Mouse (Mus musculus) frontal cortex, postnatal 25 days (tissue): ENCODE data around the gene Hspb8.

Experiments
- DNase-seq, 2 experiments: peaks; one replicate each; pipeline ENCODE4 v3.0.0; 2022; ENCODE audit warnings: low spot score in 2 of 2

The Hspb8 gene

DNA sequence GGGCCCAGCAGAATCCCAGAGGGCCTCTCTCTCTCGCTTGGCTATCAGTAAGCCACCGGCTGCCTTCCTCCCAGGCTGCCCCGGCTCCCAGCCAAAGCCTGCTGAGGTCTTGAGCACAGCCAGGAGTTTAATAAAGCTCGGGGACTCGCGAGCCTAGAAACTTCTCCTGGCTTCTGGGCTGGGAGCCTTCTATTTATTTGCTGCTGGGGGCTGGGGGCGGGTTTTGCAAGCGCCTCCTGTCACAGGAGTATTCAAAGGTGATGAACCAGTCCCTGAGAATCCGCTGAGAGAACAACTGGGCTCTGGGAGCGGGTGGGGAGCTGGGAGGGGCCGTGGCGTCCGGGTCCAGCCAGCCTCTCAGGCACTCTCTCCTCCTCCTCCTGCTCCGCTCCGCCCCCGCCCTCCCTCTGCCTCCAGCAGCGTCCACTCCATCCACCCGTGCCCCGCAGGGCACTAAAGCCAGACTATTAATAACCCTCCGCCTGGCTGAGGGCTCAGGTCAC is at the start of gene Hspb8:
Gene Hspb8 (minus strand): TSS at position 166 of the 503 bp plus-strand sequence.
- DNase-seq, result no peak

DNA sequence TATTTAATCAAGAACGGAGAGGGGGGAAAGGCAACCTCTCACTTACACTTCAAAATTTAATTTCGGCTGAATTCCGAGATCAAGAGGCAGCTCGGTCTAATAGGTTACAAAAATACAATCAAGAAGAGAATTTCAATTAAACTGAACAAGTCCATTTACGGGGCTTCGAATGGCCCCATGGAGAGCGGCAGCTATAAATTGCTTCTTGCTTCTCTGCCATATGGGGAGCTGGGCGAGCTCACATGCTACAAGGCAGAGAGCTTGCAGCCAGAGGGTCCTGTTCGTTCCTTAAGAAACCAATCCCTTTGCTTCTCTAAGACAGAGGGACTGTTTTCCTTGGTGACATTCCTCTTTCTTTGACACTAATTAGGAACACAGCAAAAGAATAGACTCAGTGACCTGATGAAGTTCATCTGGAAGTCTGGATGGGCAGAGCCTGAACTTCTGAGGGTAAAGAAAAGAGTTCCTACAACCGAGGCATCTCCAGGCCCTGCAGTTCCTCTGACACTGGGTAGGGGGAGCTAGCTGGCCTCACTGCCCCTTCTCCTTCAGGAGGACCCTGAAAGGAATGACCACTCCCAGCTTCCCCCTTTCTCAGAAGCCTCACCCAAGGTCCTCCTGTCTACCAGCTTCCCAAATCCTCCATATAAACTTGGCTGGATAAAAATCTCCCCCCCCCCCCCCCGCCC is 38.8 kb upstream of the Hspb8 start:
- DNase-seq, result no peak

GRCm38 (mm10) chr5:116459970-116460369 is 37.3 kb upstream of the Hspb8 start:
- no peak for DNase-seq

DNA sequence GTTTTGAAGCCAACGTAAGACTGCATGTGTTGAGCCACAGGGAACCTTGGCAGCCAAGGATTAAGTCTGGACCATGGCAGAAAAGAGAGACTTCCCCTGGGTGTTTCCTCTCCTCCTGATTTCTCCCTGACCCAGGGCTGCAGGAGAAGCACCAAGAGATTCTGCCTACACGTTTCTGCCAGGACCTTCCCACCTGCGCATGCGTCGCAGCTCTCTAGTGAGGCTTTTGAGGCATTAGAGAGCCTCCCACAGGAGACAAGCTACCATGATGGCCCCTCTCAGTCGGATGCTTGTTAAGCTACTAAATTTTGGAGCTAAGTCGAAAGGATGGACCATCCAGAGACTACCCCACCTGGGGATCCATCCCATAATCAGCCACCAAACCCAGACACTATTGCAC is 35.1 kb upstream of the Hspb8 start:
- no peak for DNase-seq

DNA sequence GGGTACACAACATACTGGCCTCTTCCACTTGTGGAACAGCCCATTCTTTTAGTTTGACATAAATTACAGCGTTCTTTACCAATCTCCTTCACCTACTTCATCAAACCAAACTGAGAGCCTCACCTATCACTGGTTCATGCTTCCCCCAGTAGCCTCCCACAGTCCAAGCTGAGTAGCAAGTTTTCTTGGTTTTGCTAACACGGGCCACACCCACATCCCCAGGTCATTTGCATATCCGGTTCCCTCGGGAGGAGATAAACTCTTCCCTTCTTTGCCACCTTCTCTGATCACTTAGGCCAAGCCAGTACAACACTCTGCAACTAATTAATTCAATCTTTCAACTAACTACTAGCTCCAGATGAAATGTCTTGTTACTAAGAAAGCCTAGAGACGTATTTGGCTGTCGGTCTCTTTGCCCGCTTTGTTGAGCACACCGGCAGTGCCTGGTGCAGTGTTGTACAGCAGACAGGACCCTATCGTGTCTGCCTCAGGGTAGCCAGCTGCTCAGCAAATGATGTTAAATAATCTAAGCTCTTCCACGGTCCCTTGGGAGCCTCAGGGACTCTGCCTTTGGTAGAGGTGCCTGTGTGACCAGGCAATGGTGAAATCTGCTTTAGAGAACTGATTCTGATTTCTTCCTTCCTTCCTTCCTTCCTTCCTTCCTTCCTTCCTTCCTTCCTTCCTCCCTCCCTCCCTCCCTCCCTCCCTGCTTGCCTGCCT is 34.3 kb upstream of the Hspb8 start:
- DNase-seq, result no peak

- peak in 1 of 2 experiments; percentile 31 for DNase-seq
These were observed 30.8 kb upstream of the Hspb8 start for GRCm38 (mm10) chr5:116453401-116453851.

DNA sequence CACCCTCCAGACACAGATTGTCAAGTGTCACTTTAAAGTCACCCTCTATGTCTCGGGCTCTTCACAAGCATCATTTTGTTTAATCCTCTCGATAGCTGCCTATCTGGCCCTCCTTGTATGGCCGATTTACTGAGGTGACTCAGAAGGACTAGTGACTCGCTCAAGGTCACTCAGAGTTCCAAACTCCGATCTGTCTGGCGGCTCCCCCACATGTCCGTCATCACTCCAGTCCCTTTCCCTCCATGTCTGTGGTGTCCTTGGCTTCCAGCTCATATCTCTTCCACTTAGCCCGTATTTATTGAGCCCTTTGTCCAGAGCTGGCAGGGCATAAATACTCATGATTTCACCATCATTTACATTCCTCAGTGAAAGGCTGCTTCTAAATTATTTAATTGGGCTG is 28.2 kb upstream of the Hspb8 start:
- DNase-seq, result no peak

DNA sequence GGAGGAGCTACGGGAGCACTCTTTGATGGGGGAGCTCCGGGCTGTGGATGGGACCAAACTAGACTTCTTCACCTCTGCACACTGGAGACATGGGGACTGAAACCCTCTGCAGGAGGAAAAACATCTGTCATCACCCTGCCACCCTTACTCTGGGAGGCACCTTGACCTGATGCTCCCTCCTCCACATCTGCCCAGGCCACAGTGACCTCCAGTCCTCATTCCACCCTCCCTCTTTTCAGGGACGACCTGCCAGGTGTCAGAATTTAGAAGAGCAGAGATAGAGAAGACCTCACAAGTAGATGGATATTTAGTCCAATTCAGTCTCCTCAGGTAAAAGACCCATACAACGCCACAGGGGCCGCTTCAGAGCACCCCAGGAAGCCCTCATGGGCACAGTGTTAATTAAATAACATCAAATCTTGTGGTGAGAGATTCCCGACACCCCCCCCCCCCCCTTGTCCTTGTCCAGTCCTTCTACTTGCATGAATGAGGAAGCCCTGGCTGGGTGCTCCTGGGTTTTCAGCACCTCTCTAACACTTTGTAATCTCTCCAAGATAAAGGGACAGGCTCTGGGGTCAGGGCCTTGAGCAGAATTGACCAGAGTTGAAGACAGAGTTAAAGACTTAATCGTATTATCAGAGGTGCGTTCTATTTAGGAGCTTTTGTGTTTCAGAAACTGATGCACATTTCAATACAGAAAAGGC is 27.0 kb upstream of the Hspb8 start:
- no peak for DNase-seq

DNA sequence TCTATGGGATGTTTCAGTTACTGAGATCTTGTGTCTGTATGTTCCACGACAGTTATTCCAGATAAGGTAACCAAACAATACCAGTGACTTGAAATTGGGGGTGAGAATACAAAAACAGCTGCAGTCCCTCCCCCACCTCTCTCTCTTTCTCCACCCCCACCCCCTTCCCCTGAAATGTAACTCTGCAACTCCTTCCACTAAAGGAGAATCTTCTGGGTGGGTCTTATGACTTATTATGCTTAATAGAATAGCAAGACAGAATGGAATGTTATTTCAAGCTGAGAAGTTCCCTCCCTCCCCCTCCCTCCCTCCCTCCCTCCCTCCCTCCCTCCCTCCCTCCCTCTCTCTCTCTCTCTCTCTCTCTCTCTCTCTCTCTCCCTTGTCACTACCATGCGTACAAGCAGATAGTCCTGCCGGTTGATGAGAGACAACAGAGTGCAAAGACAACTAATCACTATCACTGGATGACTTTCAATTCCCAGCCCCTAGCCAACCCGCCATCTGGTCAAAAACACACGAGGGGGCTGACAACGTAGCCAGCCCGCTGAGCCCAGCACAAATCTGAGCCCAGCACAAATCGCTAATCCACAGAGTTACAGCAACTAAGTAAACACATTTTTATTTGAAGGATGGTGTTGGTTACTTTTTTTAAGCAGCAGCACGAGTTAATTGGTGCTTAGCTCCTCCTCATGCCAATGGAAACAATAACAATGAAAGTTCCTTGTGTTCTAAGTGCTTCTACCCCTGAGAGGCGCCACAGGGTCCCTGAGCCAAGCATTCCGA is 25.9 kb upstream of the Hspb8 start:
- DNase-seq, result no peak

GRCm38 (mm10) chr5:116447821-116448350 is 25.2 kb upstream of the Hspb8 start:
- no peak for DNase-seq

DNA sequence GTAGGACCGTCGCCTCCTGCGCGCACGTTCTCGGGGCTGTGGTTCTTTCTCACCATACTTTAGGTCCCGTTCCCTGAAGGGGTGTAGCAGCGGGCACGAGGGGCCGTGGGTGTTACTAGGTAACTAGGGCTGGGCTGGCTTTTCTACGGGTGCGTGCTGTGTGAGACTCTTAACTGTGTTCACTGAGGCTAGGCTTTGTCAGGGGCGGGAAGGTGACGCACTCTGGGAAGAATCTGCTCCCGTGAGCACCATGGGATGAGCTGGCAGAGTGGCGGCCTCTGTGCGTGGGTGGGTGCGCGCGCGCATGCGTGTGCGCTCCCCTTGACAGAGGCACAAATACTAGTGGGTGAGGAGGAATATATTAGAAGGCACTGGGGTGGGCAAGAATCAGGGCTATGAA is 23.9 kb upstream of the Hspb8 start:
- DNase-seq, result no peak

- no peak for DNase-seq
These were observed 23.1 kb upstream of the Hspb8 start for GRCm38 (mm10) chr5:116445634-116446367.

- DNase-seq, result no peak
These were observed 21.9 kb upstream of the Hspb8 start for GRCm38 (mm10) chr5:116444517-116444916.

DNA sequence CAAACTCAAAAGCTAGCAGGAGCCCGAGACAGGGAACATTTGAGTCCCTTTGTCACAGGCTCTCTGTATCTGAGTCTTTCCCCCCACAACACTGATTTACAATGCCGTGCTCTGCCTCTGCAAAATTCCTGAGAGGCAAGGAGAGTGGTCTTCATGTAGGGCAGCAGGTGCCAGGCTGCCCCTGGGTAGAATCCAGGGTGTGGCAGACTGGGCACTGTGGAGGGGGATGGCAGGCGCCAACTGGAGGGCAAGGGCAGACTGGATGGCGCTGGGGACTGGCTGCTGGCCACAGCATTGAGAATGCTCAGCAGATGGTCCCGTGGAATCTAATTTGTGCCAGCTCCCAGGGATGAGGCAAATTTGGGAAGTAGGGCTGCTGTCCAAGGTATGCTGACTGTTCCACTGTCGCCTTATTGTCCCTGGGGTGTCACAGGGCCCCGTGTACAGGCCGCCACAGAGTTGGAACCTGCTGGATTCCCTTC is 20.8 kb upstream of the Hspb8 start:
- DNase-seq, result no peak

DNA sequence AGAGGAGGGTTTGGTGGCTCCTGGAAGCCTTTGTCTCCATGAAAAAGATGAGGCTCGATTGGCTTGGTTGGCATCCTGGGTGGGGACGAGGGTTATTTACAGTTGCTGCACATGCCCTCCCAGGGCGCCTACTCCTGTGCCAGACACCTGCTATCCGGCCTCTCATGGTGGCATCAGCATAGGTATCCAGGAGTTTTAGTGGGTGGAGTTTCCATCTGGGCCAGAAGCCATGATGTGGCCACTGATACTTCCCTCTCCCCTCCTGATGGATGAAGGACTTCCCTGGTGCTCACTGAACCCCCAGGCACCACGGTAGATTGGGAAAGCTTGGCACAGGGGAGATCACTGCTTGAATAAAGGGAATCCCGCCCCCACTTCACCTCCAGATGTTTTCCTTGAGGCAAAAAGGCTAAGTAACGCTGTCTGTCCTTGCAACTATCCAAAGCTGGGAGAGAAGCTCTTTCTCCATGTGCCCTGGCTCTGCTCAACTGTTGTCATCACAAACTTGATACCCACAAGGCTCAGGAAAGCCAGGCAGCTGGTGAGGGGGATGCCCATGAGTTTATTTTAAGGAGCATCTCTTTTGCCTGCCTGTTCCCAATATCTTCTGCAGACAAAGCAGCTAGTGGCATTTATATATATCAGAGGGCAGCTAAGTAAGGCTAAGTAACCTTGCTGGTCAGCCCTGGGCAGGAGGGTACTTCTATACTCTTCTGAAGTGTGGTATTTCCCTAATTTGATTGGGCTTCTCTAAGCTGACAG is 20.2 kb upstream of the Hspb8 start:
- DNase-seq, result peak in 1 of 2 experiments; percentile 51

GRCm38 (mm10) chr5:116440251-116440650 is 17.6 kb upstream of the Hspb8 start:
- DNase-seq, result no peak

GRCm38 (mm10) chr5:116438328-116438727 is 15.7 kb upstream of the Hspb8 start:
- DNase-seq, result no peak

DNA sequence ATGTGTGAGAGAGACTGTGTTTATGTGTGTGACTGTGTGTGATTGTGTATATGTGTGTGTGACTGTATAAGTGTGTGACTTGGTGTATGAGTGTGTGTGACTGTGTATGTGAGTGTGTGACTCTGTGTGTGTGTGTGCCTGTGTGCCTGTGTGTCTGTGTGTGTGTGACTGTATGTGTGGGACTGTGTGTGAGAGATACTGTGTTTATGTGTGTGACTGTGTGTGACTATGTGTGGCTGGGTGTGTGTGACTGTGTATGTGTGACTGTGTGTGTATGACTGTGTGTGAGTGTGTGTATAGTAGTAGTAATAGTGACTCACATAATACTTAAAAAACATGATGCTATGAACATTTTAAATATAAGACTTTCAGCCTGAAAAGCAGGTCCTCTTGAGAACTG is 13.5 kb upstream of the Hspb8 start:
- no peak for DNase-seq

- DNase-seq, result no peak
These were observed 12.5 kb upstream of the Hspb8 start for GRCm38 (mm10) chr5:116434976-116435850.
